Mouse (Mus musculus) heart, adult 2 months (tissue): ENCODE measurements around the gene Arhgap19.

Source experiments
- CTCF ChIP-seq: fragments of 200-600 bp; IDR thresholded peaks from 2 replicates; pipeline ENCODE4 v1.8.1; 2022; ENCODE audit warnings: antibody characterized with exemption, mild to moderate bottlenecking, moderate library complexity
- EP300 ChIP-seq: fragments of 200-500 bp; IDR thresholded peaks from 2 replicates; pipeline ENCODE4 v1.6.1; 2011; ENCODE audit warnings: low read depth, low read length, control low read depth; ENCODE audit not compliant: insufficient read depth
- POLR2A ChIP-seq: fragments of 200-500 bp; IDR thresholded peaks from 2 replicates; pipeline ENCODE4 v1.6.1; 2011; ENCODE audit warnings: mild to moderate bottlenecking, low read depth, low read length, control low read depth; ENCODE audit not compliant: insufficient read depth

GRCm38 (mm10) chr19:41751906-41752305 is 49.9 kb downstream of the Arhgap19 start:
- no peak for TF ChIP-seq CTCF
- TF ChIP-seq POLR2A, result no peak
- no peak for TF ChIP-seq EP300
